Mouse (Mus musculus): ENCODE results near the gene Cln6.
"Not testable (repeated sequence)": the region's sequence is repeated elsewhere in the genome, so short reads cannot be mapped to it uniquely, and the experiment has no call there.

Gene Cln6

DNA sequence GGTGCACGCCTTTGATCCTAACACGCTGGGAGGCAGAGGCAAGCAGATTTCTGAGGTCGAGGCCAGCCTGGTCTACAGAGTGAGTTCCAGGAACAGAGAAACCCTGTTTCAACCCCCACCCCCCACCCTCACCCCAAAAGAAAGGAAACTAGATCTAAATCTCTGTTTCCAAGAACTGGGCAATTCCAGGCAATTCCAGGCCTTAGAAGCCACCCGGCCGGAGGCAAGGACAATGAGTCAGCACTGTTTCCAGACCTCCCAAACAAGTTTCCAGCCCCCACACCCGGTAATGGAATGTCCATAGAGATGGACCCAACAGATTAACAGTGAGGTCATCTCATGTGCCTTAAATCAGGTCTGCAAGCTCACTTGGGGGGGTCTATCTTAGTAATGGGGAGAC lies 8.7 kb upstream of the Cln6 start:
- DNase-seq (ENCODE audit: low spot score in 2 of 2), result no peak

- no peak for DNase-seq (ENCODE audit: low spot score in 2 of 2)
These were observed 3.7 kb upstream of the Cln6 start for GRCm38 (mm10) chr9:62834906-62835305.

DNA sequence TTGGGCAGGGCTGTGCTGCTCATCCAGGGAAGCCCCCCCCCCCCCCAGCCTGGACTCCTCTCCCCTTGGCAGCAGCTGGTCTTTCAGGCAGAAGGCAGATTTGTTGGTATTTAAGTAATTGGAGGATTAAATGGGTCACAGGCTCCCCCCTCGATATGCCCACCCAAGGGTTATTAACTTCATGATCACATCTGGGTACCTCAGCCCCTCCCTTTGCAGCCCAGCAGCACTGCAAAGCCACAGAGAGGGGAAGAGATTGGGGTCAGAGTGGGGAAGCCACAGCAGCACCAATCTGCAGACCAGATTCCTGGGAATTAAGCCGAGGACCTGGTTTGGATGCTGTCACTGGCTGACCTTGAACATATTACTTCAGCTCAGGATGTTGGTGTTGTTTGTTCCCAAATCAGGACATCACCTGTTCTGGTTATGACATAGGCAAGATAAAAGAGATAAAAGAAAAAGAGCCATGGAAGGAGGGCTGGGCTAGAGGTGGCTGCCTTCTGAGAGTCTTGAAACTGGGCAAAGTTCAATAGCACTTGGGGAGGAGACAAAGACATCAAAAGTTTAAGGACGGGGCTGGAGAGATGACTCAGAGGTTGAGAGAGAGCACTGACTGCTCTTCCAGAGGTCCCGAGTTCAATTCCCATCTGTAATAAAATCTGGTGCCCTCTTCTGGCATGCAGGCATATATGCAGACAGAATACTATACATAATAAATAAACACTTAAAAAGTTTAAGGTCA lies 2.7 kb upstream of the Cln6 start:
- DNase-seq (ENCODE audit: low spot score in 2 of 2), result no peak

DNA sequence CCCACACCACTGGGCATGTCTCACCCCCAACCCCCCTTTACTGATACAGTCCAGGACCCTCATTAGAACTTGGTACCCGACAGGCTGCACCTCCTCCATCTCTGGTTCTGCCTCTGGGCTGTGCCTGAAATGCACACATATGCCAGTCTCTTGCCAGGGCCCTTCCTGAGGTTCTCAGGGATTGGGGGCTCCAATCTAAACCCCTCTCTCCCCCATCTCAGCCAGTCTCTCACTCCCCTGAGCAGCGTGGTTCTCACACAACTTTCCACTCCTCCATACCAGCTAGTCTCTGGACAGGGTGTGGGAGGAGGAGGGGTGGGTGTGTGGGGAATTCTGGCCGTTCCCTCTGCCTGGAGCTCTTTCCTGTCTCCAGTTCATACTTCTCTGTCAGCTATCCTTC lies 974 bp upstream of the Cln6 start:
- no peak for DNase-seq (ENCODE audit: low spot score in 2 of 2)

GRCm38 (mm10) chr9:62838146-62838505 lies 459 bp upstream of the Cln6 start:
- no peak for DNase-seq (ENCODE audit: low spot score in 2 of 2)

- peak in 1 of 2 experiments; percentile 28 for DNase-seq (ENCODE audit: low spot score in 2 of 2)
These were observed 686 bp downstream of the Cln6 start for GRCm38 (mm10) chr9:62839172-62839770.

- DNase-seq (ENCODE audit: low spot score in 2 of 2), result no peak
These were observed 4.9 kb downstream of the Cln6 start for GRCm38 (mm10) chr9:62843356-62844024.

DNA sequence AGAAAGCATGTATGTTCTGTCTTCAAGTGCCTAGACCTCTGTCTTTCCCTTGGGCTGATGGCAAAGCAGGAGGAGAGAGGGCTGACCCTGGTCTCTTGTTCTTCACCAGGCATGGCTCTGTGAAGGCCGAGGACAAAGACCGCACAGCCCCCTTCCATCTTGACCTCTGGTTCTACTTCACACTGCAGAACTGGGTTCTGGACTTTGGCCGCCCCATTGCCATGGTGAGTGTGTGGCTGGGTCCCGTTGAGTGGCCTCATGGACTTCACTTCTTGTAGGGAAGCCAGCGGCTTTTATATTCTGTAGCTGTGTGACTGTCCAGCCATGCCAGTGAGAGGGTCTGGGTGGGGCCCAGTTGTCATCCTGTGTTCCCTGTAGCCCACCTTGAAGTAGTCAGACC lies 5.9 kb downstream of the Cln6 start:
- no peak for DNase-seq (ENCODE audit: low spot score in 2 of 2)

DNA sequence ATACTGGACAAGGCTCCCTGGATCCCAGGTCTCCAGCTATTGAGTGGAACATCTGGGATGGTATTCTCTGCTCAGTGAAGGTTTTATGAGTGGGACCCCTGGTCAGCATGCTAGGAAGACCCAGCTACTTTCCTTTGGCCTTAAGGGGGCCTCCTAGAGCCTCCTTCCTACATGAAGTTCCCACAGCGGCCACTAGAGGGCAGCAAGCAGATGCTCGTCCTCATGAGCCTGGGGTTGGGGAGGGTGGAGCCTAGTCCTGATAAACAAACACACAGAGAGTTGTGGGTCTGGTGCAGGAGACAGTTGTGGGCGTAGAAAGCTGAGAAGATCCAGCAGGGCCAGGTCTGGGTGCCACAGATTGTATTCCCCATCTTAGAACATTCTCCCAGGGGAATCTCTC lies 9.1 kb downstream of the Cln6 start:
- DNase-seq (ENCODE audit: low spot score in 2 of 2), result peak; percentile 36 to 89

- no peak for DNase-seq (ENCODE audit: low spot score in 2 of 2)
These were observed 10.1 kb downstream of the Cln6 start for GRCm38 (mm10) chr9:62848641-62849040.

- no peak for DNase-seq (ENCODE audit: low spot score in 2 of 2)
These were observed 13.0 kb downstream of the Cln6 start for GRCm38 (mm10) chr9:62851571-62851970.

DNA sequence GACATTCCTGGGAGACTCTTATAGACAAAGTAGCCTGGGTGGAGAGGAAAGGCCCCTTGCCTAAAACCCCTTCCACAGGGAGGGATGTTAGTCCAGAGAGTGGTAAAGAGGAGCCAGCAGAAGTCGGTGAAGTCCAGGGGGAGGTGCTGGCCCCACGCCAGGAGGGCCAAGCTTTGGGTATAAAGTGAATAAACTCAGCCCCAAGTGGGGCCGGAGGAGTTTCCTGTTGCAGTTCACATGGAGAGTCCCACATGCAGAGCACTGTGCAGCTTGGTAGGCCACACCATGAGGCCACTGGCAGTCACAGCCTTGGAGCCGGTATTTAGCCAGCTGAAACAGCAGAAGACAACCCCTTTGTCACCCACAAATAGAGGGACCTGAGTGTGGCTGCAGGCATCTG lies 15.9 kb downstream of the Cln6 start:
- DNase-seq (ENCODE audit: low spot score in 2 of 2), result no peak

GRCm38 (mm10) chr9:62857216-62857615 lies 18.6 kb downstream of the Cln6 start:
- DNase-seq (ENCODE audit: low spot score in 2 of 2), result no peak

- DNase-seq (ENCODE audit: low spot score in 2 of 2), result no peak
These were observed 19.2 kb downstream of the Cln6 start, which contains the start of gene Calml4 for GRCm38 (mm10) chr9:62857719-62858261. Gene Calml4, plus strand, starts transcription at chr9:62858080.

DNA sequence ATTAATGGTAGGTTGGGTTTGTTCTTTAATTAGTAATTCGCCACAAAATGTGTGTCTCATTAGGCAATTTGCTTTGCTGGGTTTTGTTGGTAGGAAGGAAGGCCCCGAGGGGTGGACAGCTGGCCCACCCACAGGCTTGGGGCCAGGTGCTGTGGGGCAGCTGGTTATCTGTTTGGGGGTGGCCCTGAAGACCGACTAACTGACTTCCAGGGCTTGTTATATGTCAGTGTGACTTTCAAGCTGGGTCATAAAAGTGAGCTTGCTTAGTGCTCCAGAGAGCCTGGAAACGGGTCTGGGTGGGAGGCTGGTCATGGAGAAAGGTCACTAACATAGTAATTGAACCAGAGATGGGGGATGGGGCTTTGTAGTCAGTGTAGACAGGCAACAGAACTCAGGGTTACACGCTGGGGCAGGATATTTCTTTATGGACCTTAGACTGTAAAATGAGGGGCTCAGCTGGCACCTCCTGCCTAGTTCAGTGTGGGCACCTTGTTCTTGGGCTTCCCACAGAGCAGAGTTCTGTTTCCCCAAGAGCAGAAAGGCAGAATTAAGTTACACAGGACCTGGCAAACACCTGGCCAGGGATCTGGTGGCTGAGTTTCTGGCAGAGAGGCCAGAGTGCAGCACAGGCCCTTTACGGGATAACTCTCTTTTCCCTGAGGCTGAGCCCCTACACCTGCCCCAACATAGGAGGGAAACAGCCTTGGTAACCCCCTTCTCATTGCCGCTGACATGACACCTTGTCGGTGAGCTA lies 19.9 kb downstream of the Cln6 start:
- no peak for DNase-seq (ENCODE audit: low spot score in 2 of 2)

- not testable (repeated sequence) for DNase-seq (ENCODE audit: low spot score in 2 of 2)
These were observed 21.5 kb downstream of the Cln6 start for GRCm38 (mm10) chr9:62860102-62860501.

GRCm38 (mm10) chr9:62860866-62861265 lies 22.3 kb downstream of the Cln6 start:
- DNase-seq (ENCODE audit: low spot score in 2 of 2), result no peak

DNA sequence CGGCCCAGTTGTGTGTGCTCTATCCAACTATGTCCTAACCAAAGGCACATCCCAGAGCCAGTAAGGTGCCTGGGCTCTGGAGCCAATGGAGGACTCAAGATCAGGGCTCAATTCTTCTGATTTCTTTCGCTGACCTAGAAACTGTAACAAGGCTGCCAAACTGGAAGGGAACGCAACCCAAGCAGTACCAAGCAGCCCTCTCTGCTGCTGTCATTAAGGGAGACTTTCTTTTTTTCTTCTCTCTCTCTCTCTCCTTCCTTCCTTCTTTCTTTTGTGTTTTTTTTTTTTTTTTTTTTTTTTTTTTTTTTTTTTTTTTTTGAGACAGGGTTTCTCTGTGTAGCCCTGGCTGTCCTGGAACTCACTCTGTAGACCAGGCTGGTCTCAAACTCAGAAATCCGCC lies 30.7 kb downstream of the Cln6 start:
- not testable (repeated sequence) for DNase-seq (ENCODE audit: low spot score in 2 of 2)

DNA sequence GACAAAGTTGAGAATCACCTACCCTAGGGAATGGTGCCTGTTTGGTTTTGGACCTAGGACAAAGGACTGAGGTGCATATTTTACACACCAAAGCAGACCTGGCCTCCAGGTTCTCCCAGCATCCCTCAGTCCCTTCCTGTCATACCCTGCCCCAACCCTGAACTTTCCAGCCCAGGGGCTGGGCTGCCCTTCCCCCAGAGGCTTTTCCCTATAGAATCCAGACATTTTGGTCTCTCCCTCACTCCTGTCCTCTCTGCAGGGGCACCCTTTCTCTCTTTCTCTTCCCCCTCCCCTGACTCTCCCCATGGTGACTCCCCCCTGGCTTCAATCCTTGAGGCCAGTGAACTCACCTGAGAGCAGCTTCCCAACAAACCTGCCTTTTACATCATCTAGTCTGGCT lies 32.1 kb downstream of the Cln6 start:
- no peak for DNase-seq (ENCODE audit: low spot score in 2 of 2)

GRCm38 (mm10) chr9:62876966-62877616 lies 38.5 kb downstream of the Cln6 start:
- DNase-seq (ENCODE audit: low spot score in 2 of 2), result no peak

- no peak for DNase-seq (ENCODE audit: low spot score in 2 of 2)
These were observed 39.2 kb downstream of the Cln6 start for GRCm38 (mm10) chr9:62877825-62878224.

DNA sequence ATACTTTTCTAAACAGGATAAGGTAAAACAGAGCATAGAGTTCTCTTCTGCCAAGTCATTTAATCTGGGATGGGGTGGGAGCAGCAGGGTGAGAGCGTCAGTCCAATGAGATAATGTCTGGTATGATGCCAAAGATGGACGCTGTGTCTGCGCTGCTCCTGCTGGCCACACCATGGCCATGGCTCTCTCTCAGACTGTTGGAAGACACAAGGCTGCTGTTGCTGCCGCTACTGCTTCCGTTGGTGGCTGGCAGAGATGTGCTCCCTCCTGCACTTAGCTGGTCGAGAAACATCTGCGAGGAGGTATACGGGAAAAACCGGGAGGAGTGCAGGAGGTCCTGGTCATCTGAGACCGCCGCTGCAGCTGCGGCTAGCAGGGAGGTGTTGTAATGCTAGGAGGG lies 43.3 kb downstream of the Cln6 start:
- no peak for DNase-seq (ENCODE audit: low spot score in 2 of 2)

All from left cerebral cortex, adult 9 months (tissue).